ENCODE assay signal across 19 mouse cellular contexts in the genomic region with DNA sequence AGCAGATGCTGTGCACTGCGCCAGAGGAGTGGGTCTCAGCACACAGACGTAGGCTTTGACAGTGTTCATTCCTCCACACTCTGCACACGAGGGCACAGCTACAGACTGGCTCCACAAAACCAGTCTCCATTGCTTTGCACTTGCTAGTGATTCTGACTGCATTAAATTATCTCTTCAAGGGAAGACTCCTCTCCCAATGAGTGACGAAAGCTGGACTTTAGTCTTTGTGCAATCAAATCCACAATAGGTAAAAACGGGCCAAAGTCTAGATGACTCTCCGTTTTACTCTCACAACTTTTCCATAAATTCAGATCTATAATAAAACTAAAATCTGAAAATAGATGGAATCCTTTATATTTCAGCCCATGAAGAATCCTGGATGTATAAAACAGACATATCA.
"Had no signal": no experiment of that assay in that cellular context is flagged by ENCODE, and none has a peak within 500 bp of the region (broad histone marks: within the 10 kb centered on the region; RNA-seq: fewer than 3 reads in every experiment).

No protein-coding gene starts in this region.

- H3K27me3 ChIP-seq: limb, embryonic 13.5 days; liver, embryonic 13.5 days; lung, embryonic 15.5 days; midbrain, embryonic 12.5 days; midbrain, embryonic 15.5 days; neural tube, embryonic 12.5 days; neural tube, embryonic 15.5 days; stomach, embryonic 15.5 days had no signal

- H3K27ac ChIP-seq: kidney, postnatal 0 days; limb, embryonic 13.5 days; liver, embryonic 13.5 days; lung, embryonic 15.5 days; midbrain, embryonic 12.5 days; midbrain, embryonic 15.5 days; neural tube, embryonic 12.5 days; stomach, embryonic 15.5 days had no signal

- DNase-seq: kidney, adult 2 months; kidney, postnatal 25 days; left cerebral cortex, postnatal 4 days; liver, embryonic 13.5 days; lung, postnatal 10 days; lung, postnatal 36 days; right cerebral cortex, adult 18-20 months; right cerebral cortex, postnatal 14 days; right cerebral cortex, postnatal 4 days; spleen, adult 18-20 months; thymus, postnatal 36 days had no signal

- H3K4me1 ChIP-seq: liver, embryonic 13.5 days; lung, embryonic 15.5 days; midbrain, embryonic 12.5 days; midbrain, embryonic 15.5 days; neural tube, embryonic 12.5 days; stomach, embryonic 15.5 days had no signal

- ATAC-seq: midbrain, embryonic 15.5 days had no signal

- H3K36me3 ChIP-seq: liver, embryonic 13.5 days; lung, embryonic 15.5 days; midbrain, embryonic 15.5 days; neural tube, embryonic 15.5 days had no signal

- H3K9me3 ChIP-seq: limb, embryonic 13.5 days; liver, embryonic 13.5 days; lung, embryonic 15.5 days; midbrain, embryonic 12.5 days; midbrain, embryonic 15.5 days; neural tube, embryonic 12.5 days; neural tube, embryonic 15.5 days; stomach, embryonic 15.5 days had no signal

- H3K9ac ChIP-seq: limb, embryonic 13.5 days; liver, embryonic 13.5 days; lung, embryonic 15.5 days; midbrain, embryonic 12.5 days; midbrain, embryonic 15.5 days; neural tube, embryonic 12.5 days; neural tube, embryonic 15.5 days; stomach, embryonic 15.5 days had no signal

- H3K4me2 ChIP-seq: limb, embryonic 13.5 days; liver, embryonic 13.5 days; lung, embryonic 15.5 days; midbrain, embryonic 12.5 days; midbrain, embryonic 15.5 days; neural tube, embryonic 12.5 days; neural tube, embryonic 15.5 days; stomach, embryonic 15.5 days had no signal

- H3K4me3 ChIP-seq: limb, embryonic 13.5 days; liver, embryonic 13.5 days; lung, embryonic 15.5 days; midbrain, embryonic 12.5 days; midbrain, embryonic 15.5 days; neural tube, embryonic 12.5 days; neural tube, embryonic 15.5 days; stomach, embryonic 15.5 days had no signal
